Mouse (Mus musculus) kidney, embryonic 14.5 days (tissue): ENCODE results near the gene Arid1a. TPM values are rescaled to one million over a fixed set of nuclear protein-coding genes. Genes with fewer than 3 reads are reported as not detected.

Experiments
- ATAC-seq: fragments of 200-750 bp; cut with Nextera tagmentation; 2 replicates; pipeline ENCODE4 v1.8.0; 2017; ENCODE audit warnings: moderate number of reproducible peaks, mild to moderate bottlenecking, moderate TSS enrichment, moderate library complexity; ENCODE audit not compliant: low FRiP score, low TSS enrichment
- H3K27ac ChIP-seq: fragments of 300-500 bp; sonication (generic); 2 replicates; pipeline ENCODE4 v1.5.1; 2014; ENCODE audit warnings: low read depth, mild to moderate bottlenecking, low read length, moderate library complexity, mixed read lengths
- H3K27me3 ChIP-seq: fragments of 300-500 bp; sonication (generic); 2 replicates; pipeline ENCODE4 v1.6.1; 2014; ENCODE audit warnings: mild to moderate bottlenecking, low read length; ENCODE audit not compliant: control insufficient read depth, insufficient read depth
- H3K36me3 ChIP-seq: fragments of 300-500 bp; sonication (generic); 2 replicates; pipeline ENCODE4 v1.6.1; 2014; ENCODE audit warnings: low read length, mixed read lengths; ENCODE audit not compliant: control insufficient read depth, insufficient read depth
- H3K4me1 ChIP-seq: fragments of 300-500 bp; sonication (generic); 2 replicates; pipeline ENCODE4 v1.6.1; 2014; ENCODE audit warnings: low read length, mixed read lengths; ENCODE audit not compliant: control insufficient read depth, insufficient read depth
- H3K4me2 ChIP-seq: fragments of 300-500 bp; sonication (generic); replicated peaks from 2 replicates; pipeline ENCODE4 v1.6.1; 2014; ENCODE audit warnings: low read depth, mild to moderate bottlenecking, low read length
- H3K4me3 ChIP-seq: fragments of 300-500 bp; sonication (generic); 2 replicates; pipeline ENCODE4 v1.5.1; 2014; ENCODE audit warnings: mild to moderate bottlenecking, low read length
- H3K9ac ChIP-seq: fragments of 300-500 bp; sonication (generic); 2 replicates; pipeline ENCODE4 v1.6.1; 2014; ENCODE audit warnings: low read depth, mild to moderate bottlenecking, low read length, moderate library complexity
- H3K9me3 ChIP-seq: fragments of 300-500 bp; sonication (generic); 2 replicates; pipeline ENCODE4 v1.6.1; 2016; ENCODE audit warnings: low read length; ENCODE audit not compliant: control insufficient read depth
- WGBS: fragments of 180-500 bp; shearing (Covaris S2); extraction: QIAGEN DNeasy Blood & Tissue Kit; methylation state at CpG from one replicate; pipeline ENCODE4 v1.1.7; 2014; 5-methylcytosine and 5-hydroxymethylcytosine counted together
- polyA plus RNA-seq: library from polyadenylated mRNA; unstranded; fragments of >200 nt; fragmentation: Nextera tagmentation; extraction: Ambion mirVana; gene quantifications from 2 replicates; pipeline ENCODE4 v1.2.1, GENCODE M21; 2014

The Arid1a gene
- polyA plus RNA-seq, 1 experiment from 2014 or later = 51.7 TPM

DNA sequence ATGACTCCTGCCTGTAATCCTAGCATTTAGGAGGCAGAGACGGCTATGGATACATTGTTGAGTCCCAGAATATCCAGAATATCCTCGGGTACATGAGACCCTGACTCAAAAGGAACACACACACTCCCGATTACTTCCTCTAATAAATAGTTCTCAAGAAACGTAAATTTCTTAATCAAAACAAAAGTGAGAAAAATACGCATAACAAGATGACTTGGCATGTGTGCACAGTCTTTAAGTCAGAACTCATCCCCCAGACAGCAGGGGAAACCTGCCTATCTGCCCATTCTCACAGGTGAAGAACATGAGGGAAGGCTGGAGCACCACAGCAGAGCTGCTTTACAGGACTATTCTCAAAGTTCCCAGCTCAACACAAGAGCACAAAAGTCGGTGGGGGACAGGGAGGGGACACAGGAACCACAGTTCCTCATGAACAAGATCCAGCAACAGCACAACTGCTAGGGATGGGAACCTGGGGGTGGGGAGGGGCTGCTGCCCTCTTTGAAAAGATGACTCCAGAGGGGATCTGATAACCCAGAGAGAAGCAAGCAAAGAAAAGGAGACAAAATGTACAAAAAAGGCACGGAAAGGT is 6.3 kb downstream of the Arid1a start:
- no peak for ATAC-seq
- H3K4me2 ChIP-seq = peak overlapping the region; percentile 77
- H3K27ac ChIP-seq = no peak overlapping the region
- WGBS = 21% methylated on average over 7 of the region's 7 CpGs
- no peaks in the 10 kb centered on the region for H3K9me3 ChIP-seq
- H3K4me1 ChIP-seq = peaks cover 41% of the 10 kb centered on the region
- H3K4me3 ChIP-seq = peak overlapping the region; percentile 100
- peaks cover 19% of the 10 kb centered on the region for H3K36me3 ChIP-seq
- no peaks in the 10 kb centered on the region for H3K27me3 ChIP-seq
- H3K9ac ChIP-seq = peak overlapping the region; percentile 100

DNA sequence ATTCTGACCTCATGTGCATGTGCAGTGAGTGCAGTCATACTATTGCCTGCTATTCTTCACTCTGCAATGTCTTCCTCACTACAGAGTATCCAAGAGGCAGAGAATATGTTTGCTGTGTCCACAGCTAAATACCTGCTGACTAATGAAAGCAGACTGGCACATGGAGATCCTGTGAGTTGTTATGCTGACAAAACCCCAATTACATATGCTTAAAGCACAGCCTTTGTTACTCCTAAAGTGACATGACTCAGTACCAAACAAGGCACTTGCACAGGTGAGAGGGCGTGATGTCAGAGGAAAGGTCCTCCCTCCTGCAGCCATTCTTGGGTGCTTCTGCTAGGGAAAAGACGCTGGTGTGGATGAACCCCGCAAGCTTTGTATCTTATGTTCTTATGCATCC is 21.3 kb downstream of the Arid1a start:
- Histone ChIP-seq H3K27ac (no peak overlapping the region), H3K4me1 (peaks cover 68% of the 10 kb centered on the region), H3K9ac (no peak overlapping the region), H3K9me3 (no peaks in the 10 kb centered on the region), H3K4me3 (no peak overlapping the region), H3K36me3 (peaks cover 36% of the 10 kb centered on the region), H3K27me3 (no peaks in the 10 kb centered on the region), H3K4me2 (no peak overlapping the region)
- WGBS = 91% methylated on average over 3 of the region's 3 CpGs
- ATAC-seq = no peak

GRCm38 (mm10) chr4:133730122-133730521 is 26.4 kb downstream of the Arid1a start:
- H3K4me2 ChIP-seq = peak overlapping the region; percentile 39
- peak; percentile 51 for ATAC-seq
- peak overlapping the region; percentile 16; the same call in 1 of the 2 replicates for H3K4me3 ChIP-seq
- H3K36me3 ChIP-seq = peaks cover 14% of the 10 kb centered on the region; the same call in 1 of the 2 replicates
- H3K9me3 ChIP-seq = no peaks in the 10 kb centered on the region
- peak overlapping the region; percentile 83 for H3K27ac ChIP-seq
- peak overlapping the region; percentile 28; the same call in 1 of the 2 replicates for H3K9ac ChIP-seq
- H3K27me3 ChIP-seq = no peaks in the 10 kb centered on the region
- peaks cover 69% of the 10 kb centered on the region for H3K4me1 ChIP-seq

DNA sequence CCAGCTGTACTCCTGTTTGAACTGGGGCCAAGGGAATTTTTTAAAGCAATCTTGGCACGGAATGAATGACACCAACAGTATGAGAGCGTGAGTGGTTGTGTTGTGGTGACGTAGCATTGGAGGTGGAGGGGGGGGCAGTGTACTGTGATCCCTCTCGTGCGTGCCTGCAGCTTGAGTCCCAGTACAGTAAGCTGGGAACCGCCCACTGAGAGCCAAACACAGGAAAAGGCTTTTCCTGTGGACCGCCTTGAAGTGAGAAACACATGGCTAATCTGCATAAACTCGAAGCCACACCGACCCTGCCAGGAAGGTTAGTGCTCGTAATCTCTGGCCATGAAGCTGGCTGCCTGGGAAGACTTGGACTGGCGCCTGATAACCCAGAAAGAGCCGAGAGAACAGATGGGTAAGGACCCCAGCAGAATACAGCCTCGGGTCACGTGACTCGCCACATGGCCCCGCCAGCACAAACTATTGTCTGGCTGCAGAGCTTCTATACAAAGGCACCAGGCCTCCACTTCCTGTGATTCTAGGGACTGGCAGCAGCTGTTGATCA is 27.0 kb downstream of the Arid1a start:
- Histone ChIP-seq H3K4me1 (peaks cover 64% of the 10 kb centered on the region), H3K9me3 (no peaks in the 10 kb centered on the region), H3K4me2 (peak overlapping the region; percentile 39), H3K27ac (peak overlapping the region; percentile 83), H3K9ac (peak overlapping the region; percentile 28; the same call in 1 of the 2 replicates), H3K27me3 (no peaks in the 10 kb centered on the region), H3K4me3 (peak overlapping the region; percentile 16; the same call in 1 of the 2 replicates), H3K36me3 (peaks cover 11% of the 10 kb centered on the region; the same call in 1 of the 2 replicates)
- ATAC-seq = peak; percentile 90
- WGBS = 1% methylated on average over 16 of the region's 16 CpGs

DNA sequence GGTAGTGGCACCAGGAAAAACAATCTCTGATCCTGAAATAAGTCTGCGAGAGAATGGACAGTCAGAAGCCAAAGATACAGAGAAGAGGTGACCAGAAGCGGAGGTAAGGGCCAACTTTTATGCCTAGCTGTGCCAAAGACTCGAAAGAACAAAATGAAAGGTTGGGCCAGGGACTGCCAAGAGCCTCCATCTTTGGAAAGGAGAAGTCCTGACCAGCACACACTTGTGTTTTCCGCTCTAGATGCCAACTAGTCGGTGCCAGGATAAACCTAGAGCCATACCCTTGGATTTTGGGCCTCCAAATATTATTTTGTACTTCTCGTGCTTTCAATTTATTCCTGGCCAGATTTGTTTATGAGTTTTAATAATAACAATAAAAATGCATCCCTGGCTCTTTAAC is 27.6 kb downstream of the Arid1a start:
- Histone ChIP-seq H3K4me2 (peak overlapping the region; percentile 39), H3K36me3 (peaks cover 6% of the 10 kb centered on the region; the same call in 1 of the 2 replicates), H3K27me3 (no peaks in the 10 kb centered on the region), H3K9me3 (no peaks in the 10 kb centered on the region), H3K4me3 (no peak overlapping the region), H3K27ac (peak overlapping the region; percentile 20; the same call in 1 of the 2 replicates), H3K4me1 (peaks cover 58% of the 10 kb centered on the region), H3K9ac (no peak overlapping the region)
- ATAC-seq = no peak
- 46% methylated on average over 6 of the region's 6 CpGs for WGBS

DNA sequence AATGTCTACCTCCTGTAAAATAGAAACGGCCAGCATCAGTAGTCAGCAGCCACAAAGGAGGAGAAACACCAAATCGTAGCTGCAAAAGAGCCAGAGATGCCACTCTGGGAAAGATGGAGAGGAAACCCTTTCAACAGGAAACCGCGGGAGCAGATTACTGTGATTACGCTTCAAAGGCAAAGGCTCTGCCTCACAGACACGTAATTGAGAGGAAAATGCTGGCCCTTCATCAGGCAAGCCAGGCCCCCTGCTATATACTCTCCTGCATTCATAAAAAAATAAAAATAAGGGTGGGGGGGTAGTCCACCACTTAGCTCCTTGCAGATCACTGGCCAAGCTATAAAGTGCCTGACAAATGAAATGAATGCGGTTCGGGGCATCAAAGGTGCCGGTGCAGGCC is 28.3 kb downstream of the Arid1a start:
- Histone ChIP-seq H3K4me2 (peak overlapping the region; percentile 10; the same call in 1 of the 2 replicates), H3K9me3 (no peaks in the 10 kb centered on the region), H3K27ac (peak overlapping the region; percentile 20; the same call in 1 of the 2 replicates), H3K4me1 (peaks cover 51% of the 10 kb centered on the region), H3K4me3 (no peak overlapping the region), H3K36me3 (peaks cover 10% of the 10 kb centered on the region; the same call in 1 of the 2 replicates), H3K9ac (no peak overlapping the region), H3K27me3 (no peaks in the 10 kb centered on the region)
- ATAC-seq = no peak; the same call in 1 of the 2 replicates
- 16% methylated on average over 9 of the region's 9 CpGs for WGBS

DNA sequence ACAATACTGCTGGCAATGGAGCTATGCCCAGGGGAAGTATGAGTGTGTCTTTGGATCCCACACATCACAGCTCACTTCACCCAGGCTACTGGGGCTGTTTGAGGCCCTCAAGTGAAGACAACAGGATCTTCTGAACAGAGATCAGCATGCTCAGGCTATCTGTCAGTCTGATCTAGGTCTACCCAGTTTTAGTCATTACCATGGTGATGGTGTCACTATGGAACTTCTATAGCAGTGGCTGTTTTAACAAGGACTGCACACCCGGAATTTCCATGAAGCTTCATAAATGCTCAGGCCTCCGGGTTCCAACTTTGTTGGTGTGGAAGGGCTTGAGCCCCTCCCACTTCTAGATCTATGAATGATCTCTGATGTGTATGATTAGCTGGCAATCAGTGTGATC is 30.9 kb downstream of the Arid1a start:
- ATAC-seq = no peak
- H3K27me3 ChIP-seq = no peaks in the 10 kb centered on the region
- H3K4me1 ChIP-seq = peaks cover 28% of the 10 kb centered on the region
- H3K9ac ChIP-seq = no peak overlapping the region
- H3K36me3 ChIP-seq = peaks cover 34% of the 10 kb centered on the region
- no peak overlapping the region for H3K4me3 ChIP-seq
- H3K9me3 ChIP-seq = no peaks in the 10 kb centered on the region
- 80% methylated on average over 2 of the region's 2 CpGs for WGBS
- no peak overlapping the region for H3K27ac ChIP-seq
- no peak overlapping the region for H3K4me2 ChIP-seq

GRCm38 (mm10) chr4:133719791-133720190 is 36.8 kb downstream of the Arid1a start:
- no peak overlapping the region for H3K4me3 ChIP-seq
- no peak for ATAC-seq
- H3K9me3 ChIP-seq = no peaks in the 10 kb centered on the region
- peaks cover 89% of the 10 kb centered on the region for H3K36me3 ChIP-seq
- H3K4me1 ChIP-seq = no peaks in the 10 kb centered on the region
- no peaks in the 10 kb centered on the region for H3K27me3 ChIP-seq
- H3K27ac ChIP-seq = no peak overlapping the region
- no peak overlapping the region for H3K4me2 ChIP-seq
- WGBS = 90% methylated on average over 3 of the region's 3 CpGs
- H3K9ac ChIP-seq = no peak overlapping the region

DNA sequence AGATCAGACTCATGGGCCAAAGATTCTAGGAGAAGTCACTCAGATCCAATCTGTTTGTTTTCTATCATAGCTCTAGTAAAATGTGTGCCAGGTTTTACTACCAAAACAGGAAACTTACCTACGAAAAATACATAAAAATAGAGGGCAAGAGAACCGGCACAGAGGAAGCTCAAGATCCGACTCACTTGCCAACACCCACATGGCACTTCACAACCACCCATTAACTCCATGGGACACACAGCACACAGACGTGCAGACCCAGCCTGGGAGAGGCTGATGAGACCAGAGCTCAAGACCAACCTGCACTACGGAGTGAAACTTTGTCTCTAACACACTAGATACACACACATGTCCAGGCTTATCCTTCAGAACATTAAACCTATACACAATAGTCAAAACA is 43.8 kb downstream of the Arid1a start:
- H3K36me3 ChIP-seq = peaks cover 65% of the 10 kb centered on the region
- H3K9ac ChIP-seq = no peak overlapping the region
- WGBS = 82% methylated on average over 5 of the region's 5 CpGs
- no peaks in the 10 kb centered on the region for H3K27me3 ChIP-seq
- no peak for ATAC-seq
- H3K4me1 ChIP-seq = peaks cover 6% of the 10 kb centered on the region
- no peak overlapping the region for H3K27ac ChIP-seq
- H3K4me3 ChIP-seq = no peak overlapping the region
- no peak overlapping the region for H3K4me2 ChIP-seq
- no peaks in the 10 kb centered on the region for H3K9me3 ChIP-seq
